Mouse (Mus musculus): ENCODE data around the gene Zgrf1.

GRCm38 (mm10) chr3:127543976-127544375 is 9.3 kb upstream of the Zgrf1 start:
- TF ChIP-seq POLR2A (IDR thresholded peaks at IDR 0.05; ENCODE audit: low read depth, low read length) (no peak), CTCF (IDR thresholded peaks at IDR 0.05; ENCODE audit: borderline replicate concordance, insufficient read depth, low read length) (no peak)

Data from embryonic fibroblast, embryonic 13.5 days (primary cell).